Mouse (Mus musculus) myocyte (in vitro differentiated cells): ENCODE results near the gene Timm17b. TPM values are rescaled to one million over a fixed set of nuclear protein-coding genes. Genes with fewer than 3 reads are reported as not detected.
A peak's percentile ranks its signal among the peaks of the same experiment; 100 is the strongest.

Experiments used
- H3K27me3 ChIP-seq: one replicate; pipeline ENCODE4 v1.6.1; 2011; ENCODE audit not compliant: control insufficient read depth, insufficient read depth, insufficient read length
- H3K36me3 ChIP-seq: one replicate; pipeline ENCODE4 v1.6.1; 2011; ENCODE audit not compliant: control insufficient read depth, insufficient read depth
- H3K4me2 ChIP-seq: one replicate; pipeline ENCODE4 v1.6.1; 2011; ENCODE audit warnings: low read depth, control low read depth
- H3K4me3 ChIP-seq: one replicate; pipeline ENCODE4 v1.5.1; 2011; ENCODE audit warnings: mild to moderate bottlenecking, control low read depth, moderate library complexity
- H3K79me2 ChIP-seq: one replicate; pipeline ENCODE4 v1.6.1; 2011; ENCODE audit not compliant: control insufficient read depth, insufficient read depth
- H3ac ChIP-seq: one replicate; pipeline ENCODE4 v1.6.1; 2011; ENCODE audit not compliant: control insufficient read depth, insufficient read length
- CEBPB ChIP-seq: IDR thresholded peaks from 2 replicates; pipeline ENCODE4 v1.6.1; 2011; ENCODE audit warnings: mild to moderate bottlenecking, moderate library complexity; ENCODE audit not compliant: poor library complexity, insufficient read depth, severe bottlenecking
- E2F4 ChIP-seq: IDR thresholded peaks from one replicate; pipeline ENCODE4 v1.6.1; 2011; ENCODE audit warnings: mild to moderate bottlenecking, control low read depth, moderate library complexity; ENCODE audit not compliant: insufficient read depth
- MAX ChIP-seq: IDR thresholded peaks from one replicate; pipeline ENCODE4 v1.6.1; 2011; ENCODE audit warnings: low read depth, mild to moderate bottlenecking, control low read depth
- MYOD1 ChIP-seq, 3 experiments: IDR thresholded peaks; one replicate each; pipeline ENCODE4 v1.6.1; 2011; ENCODE audit warnings: control low read depth in 2 of 3, low read depth in 2 of 3, mild to moderate bottlenecking in 2 of 3, moderate library complexity in 1 of 3; ENCODE audit not compliant: insufficient read length in 2 of 3, control insufficient read depth in 1 of 3
- MYOG ChIP-seq, 3 experiments: IDR thresholded peaks; one replicate each; pipeline ENCODE4 v1.6.1; 2011; ENCODE audit warnings: control low read depth in 2 of 3, low read depth in 2 of 3, mild to moderate bottlenecking in 2 of 3; ENCODE audit not compliant: insufficient read length in 2 of 3, control insufficient read depth in 1 of 3, insufficient read depth in 1 of 3
- POLR2A ChIP-seq: IDR thresholded peaks from one replicate; pipeline ENCODE4 v1.6.1; 2011; ENCODE audit warnings: low read depth, mild to moderate bottlenecking, control low read depth, moderate library complexity; ENCODE audit not compliant: insufficient read length
- POLR2AphosphoS2 ChIP-seq: IDR thresholded peaks from one replicate; pipeline ENCODE4 v1.6.1; 2011; ENCODE audit warnings: low read depth, control low read depth; ENCODE audit not compliant: insufficient read length
- REST ChIP-seq: IDR thresholded peaks from one replicate; pipeline ENCODE4 v1.6.1; 2011; ENCODE audit warnings: mild to moderate bottlenecking, control low read depth, moderate library complexity; ENCODE audit not compliant: insufficient read depth, insufficient read length
- SRF ChIP-seq: IDR thresholded peaks from one replicate; pipeline ENCODE4 v1.6.1; 2011; ENCODE audit warnings: low read depth; ENCODE audit not compliant: control insufficient read depth, insufficient read length
- TCF12 ChIP-seq: IDR thresholded peaks from one replicate; pipeline ENCODE4 v1.6.1; 2011; ENCODE audit warnings: mild to moderate bottlenecking, control low read depth; ENCODE audit not compliant: poor library complexity, insufficient read depth, severe bottlenecking
- TCF3 ChIP-seq: IDR thresholded peaks from one replicate; pipeline ENCODE4 v1.6.1; 2011; ENCODE audit warnings: low read depth, control low read depth; ENCODE audit not compliant: insufficient read length
- USF1 ChIP-seq: IDR thresholded peaks from one replicate; pipeline ENCODE4 v1.6.1; 2011; ENCODE audit warnings: low read depth, mild to moderate bottlenecking, control low read depth, moderate library complexity
- polyA plus RNA-seq: library from polyadenylated mRNA; unstranded; fragments of >200 nt; fragmentation: generic; extraction: Trizol; gene quantifications from one replicate; pipeline ENCODE4 v1.2.1, GENCODE M21; 2012; ENCODE audit warnings: missing spikeins

The Timm17b gene
- polyA plus RNA-seq, 1 experiment: 44.1 TPM

DNA sequence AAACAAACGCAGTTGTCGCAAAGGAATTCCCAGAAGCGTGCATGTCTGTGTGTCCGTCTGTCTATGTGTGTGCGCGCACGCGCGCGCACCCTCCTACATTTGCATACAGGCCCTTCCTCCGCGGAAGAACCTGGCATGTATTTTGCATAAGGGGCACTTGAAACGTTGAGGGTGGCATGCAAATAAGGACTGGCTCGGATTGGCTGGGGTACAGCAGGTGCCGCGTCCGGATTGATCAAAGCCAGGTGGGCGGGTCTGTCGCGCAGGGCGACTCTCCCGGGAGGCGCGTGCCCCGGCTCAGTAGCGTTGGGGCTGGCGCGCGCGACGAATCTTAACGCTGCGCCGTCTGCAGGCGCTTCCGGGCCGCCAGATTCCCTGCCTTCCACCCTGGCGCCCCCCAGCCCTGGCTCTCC lies 21.1 kb upstream of the Timm17b start, which contains the start of gene Pim2:
Gene Pim2 (plus strand): TSS at position 256 of the 413 bp plus-strand sequence.
- TF ChIP-seq CEBPB (no peak), MAX (no peak), MYOD1 (IDR thresholded peaks at IDR 0.05; ENCODE audit: control insufficient read depth in 1 of 3, insufficient read length in 2 of 3, low read depth in 2 of 3) (peak in 1 of 3 experiments; percentile 3), POLR2AphosphoS2 (peak; percentile 45), MYOG (IDR thresholded peaks at IDR 0.05; ENCODE audit: control insufficient read depth in 1 of 3, insufficient read depth in 1 of 3, insufficient read length in 2 of 3, low read depth in 2 of 3) (no peak)
- H3ac ChIP-seq: no peak within 1 kb of the TSS
- no peaks in the 10 kb centered on the region for H3K79me2 ChIP-seq
- no peak within 1 kb of the TSS for H3K4me3 ChIP-seq
- H3K4me2 ChIP-seq: peak within 1 kb of the TSS; percentile 70
- no peaks in the 10 kb centered on the region for H3K27me3 ChIP-seq
- no peaks in the 10 kb centered on the region for H3K36me3 ChIP-seq

- TF ChIP-seq POLR2A: no peak
- TF ChIP-seq USF1: no peak
- no peak for TF ChIP-seq SRF
- TF ChIP-seq MAX: no peak
- no peak for TF ChIP-seq REST
- TF ChIP-seq TCF3: no peak
- TF ChIP-seq POLR2AphosphoS2: no peak
- TF ChIP-seq E2F4: no peak
- no peak for TF ChIP-seq CEBPB
- TF ChIP-seq MYOD1 (IDR thresholded peaks at IDR 0.05; ENCODE audit: control insufficient read depth in 1 of 3, insufficient read length in 2 of 3, low read depth in 2 of 3): no peak
- no peak for TF ChIP-seq TCF12
- no peak for TF ChIP-seq MYOG (IDR thresholded peaks at IDR 0.05; ENCODE audit: control insufficient read depth in 1 of 3, insufficient read depth in 1 of 3, insufficient read length in 2 of 3, low read depth in 2 of 3)
- peak overlapping the region; percentile 70 for H3K4me2 ChIP-seq
- H3K79me2 ChIP-seq: no peaks in the 10 kb centered on the region
- no peak overlapping the region for H3K4me3 ChIP-seq
- no peaks in the 10 kb centered on the region for H3K36me3 ChIP-seq
- no peak overlapping the region for H3ac ChIP-seq
- no peaks in the 10 kb centered on the region for H3K27me3 ChIP-seq
These were observed 20.7 kb upstream of the Timm17b start for GRCm38 (mm10) chrX:7878495-7878894.

DNA sequence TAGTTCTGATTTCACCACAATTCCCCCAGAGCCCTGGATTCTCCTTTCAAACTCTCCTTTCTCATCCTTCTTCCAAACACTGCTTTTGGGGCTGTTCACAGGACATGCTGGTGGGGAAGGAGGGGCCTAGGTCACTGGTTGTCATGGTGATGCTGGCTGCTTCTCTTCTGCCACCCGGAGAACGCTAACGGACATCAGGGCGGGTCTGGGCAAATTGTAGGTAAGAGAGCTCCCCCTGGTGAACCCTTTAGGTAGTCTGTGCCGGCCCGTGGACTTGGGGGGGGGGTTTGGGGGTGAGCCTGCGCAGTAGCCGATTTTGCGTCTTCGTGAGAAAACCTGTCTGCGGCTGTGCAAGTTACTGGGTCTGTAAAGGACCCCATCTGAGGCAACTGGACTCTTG lies 19.3 kb upstream of the Timm17b start:
- Histone ChIP-seq H3K4me3 (no peak overlapping the region), H3K27me3 (no peaks in the 10 kb centered on the region), H3K4me2 (no peak overlapping the region), H3ac (no peak overlapping the region), H3K36me3 (no peaks in the 10 kb centered on the region), H3K79me2 (peaks cover 5% of the 10 kb centered on the region)
- no peak for TF ChIP-seq REST

DNA sequence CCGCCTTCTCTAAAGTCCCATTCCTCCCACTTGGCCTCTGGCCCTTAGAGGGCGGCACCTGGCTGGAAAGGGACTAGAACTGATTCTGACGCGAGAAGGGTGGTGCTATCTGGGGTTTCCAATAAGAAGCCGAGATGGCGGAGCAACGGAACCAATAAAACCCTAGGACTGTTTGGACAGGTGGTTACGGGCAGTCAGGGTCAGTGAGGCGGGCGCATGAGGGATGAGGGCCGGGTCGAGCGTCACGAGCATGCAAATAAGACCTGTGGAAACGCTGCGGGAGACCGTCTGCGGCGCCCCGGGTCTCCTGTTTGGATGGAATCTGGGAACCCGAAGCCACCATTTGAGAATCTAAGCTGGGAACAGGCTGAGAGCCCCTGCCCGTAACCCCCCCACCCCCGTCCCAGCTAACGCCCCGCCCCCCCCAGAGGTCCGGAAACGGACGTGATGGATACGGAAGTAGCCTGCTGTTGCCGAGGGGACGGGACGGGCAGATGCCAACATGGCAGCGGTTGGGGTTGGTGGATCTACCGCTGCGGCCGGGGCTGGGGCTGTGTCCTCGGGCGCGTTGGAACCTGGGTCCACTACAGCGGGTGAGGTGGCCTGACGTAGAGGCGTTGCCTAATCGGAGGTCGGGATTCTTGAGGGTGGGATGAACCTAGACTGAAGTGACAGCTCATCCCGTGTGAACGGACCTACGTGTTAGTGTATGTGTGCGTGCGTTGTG lies 15.2 kb upstream of the Timm17b start, which contains the start of gene Slc35a2:
Gene Slc35a2 (plus strand): TSS at position 188 of the 727 bp plus-strand sequence.
- Histone ChIP-seq H3K27me3 (no peaks in the 10 kb centered on the region), H3K79me2 (peaks cover 11% of the 10 kb centered on the region), H3K4me3 (peak within 1 kb of the TSS; percentile 48), H3K4me2 (peak within 1 kb of the TSS; percentile 81), H3ac (peak within 1 kb of the TSS; percentile 20), H3K36me3 (no peaks in the 10 kb centered on the region)
- TF ChIP-seq MYOD1 (IDR thresholded peaks at IDR 0.05; ENCODE audit: control insufficient read depth in 1 of 3, insufficient read length in 2 of 3, low read depth in 2 of 3) (peak in 2 of 3 experiments; percentile 6 to 43), TCF12 (no peak), E2F4 (no peak), POLR2A (peak; percentile 65), TCF3 (no peak), MAX (no peak), SRF (no peak), REST (no peak), USF1 (no peak), MYOG (IDR thresholded peaks at IDR 0.05; ENCODE audit: control insufficient read depth in 1 of 3, insufficient read depth in 1 of 3, insufficient read length in 2 of 3, low read depth in 2 of 3) (no peak), POLR2AphosphoS2 (peak; percentile 46)

- peaks cover 13% of the 10 kb centered on the region for H3K79me2 ChIP-seq
- H3K4me2 ChIP-seq: peak overlapping the region; percentile 80
- TF ChIP-seq CEBPB (no peak), POLR2AphosphoS2 (no peak), USF1 (no peak), TCF12 (no peak), REST (no peak), SRF (no peak), MYOD1 (IDR thresholded peaks at IDR 0.05; ENCODE audit: control insufficient read depth in 1 of 3, insufficient read length in 2 of 3, low read depth in 2 of 3) (no peak), E2F4 (no peak), POLR2A (no peak), MYOG (IDR thresholded peaks at IDR 0.05; ENCODE audit: control insufficient read depth in 1 of 3, insufficient read depth in 1 of 3, insufficient read length in 2 of 3, low read depth in 2 of 3) (no peak), MAX (no peak), TCF3 (no peak)
- H3K4me3 ChIP-seq: peak overlapping the region; percentile 53
- no peak overlapping the region for H3ac ChIP-seq
- no peaks in the 10 kb centered on the region for H3K27me3 ChIP-seq
- H3K36me3 ChIP-seq: peaks cover 7% of the 10 kb centered on the region
These were observed 946 bp upstream of the Timm17b start for GRCm38 (mm10) chrX:7898211-7898610.
